Comparison of ENCODE assay signal across 8 mouse cellular contexts in the genomic region with DNA sequence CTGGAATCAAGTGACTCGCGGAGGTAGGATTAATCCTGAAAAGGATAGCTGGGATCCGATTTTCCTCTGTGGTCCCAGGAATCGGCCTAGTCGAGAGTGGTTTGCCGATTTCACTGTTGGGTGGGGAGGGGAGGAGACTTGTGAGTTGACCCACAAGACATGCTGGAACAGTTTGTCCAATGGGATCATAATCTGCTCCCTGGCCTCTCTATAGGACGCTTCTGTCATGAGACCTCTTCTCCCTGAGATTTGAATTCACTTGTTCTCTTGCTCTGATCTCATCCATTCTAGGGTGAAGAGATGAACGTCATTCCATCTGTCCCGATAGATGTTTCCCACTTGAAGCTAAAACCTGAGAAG. TPM values are rescaled to one million over a fixed set of nuclear protein-coding genes. Genes with fewer than 3 reads are reported as not detected.
DNase-seq lines count a peak whose midpoint lies in the region; ATAC-seq lines count a peak whose summit lies in the region.

No protein-coding gene starts in this region.

- 0 out of 2 replicates have a peak, but pooled peaks cover 3% of the 10 kb centered on the region for H3K36me3 ChIP-seq in heart, embryonic 12.5 days
- H3K36me3 ChIP-seq in forebrain, embryonic 15.5 days, result no peaks in the 10 kb centered on the region

- peak overlapping the region; percentile 55 for H3K4me3 ChIP-seq in heart, embryonic 12.5 days
- H3K4me3 ChIP-seq in forebrain, embryonic 15.5 days, result peak overlapping the region; percentile 44

- H3K27ac ChIP-seq in heart, embryonic 12.5 days (ENCODE audit: poor library complexity, severe bottlenecking), result no peak overlapping the region
- no peak overlapping the region for H3K27ac ChIP-seq in forebrain, embryonic 15.5 days (replicated peaks)

- H3K4me2 ChIP-seq in heart, embryonic 12.5 days, result peak overlapping the region; percentile 65
- peak overlapping the region; percentile 51 for H3K4me2 ChIP-seq in forebrain, embryonic 15.5 days (replicated peaks)

- 0 out of 2 replicates have a peak, but pooled peaks cover 3% of the 10 kb centered on the region for H3K4me1 ChIP-seq in heart, embryonic 12.5 days (replicated peaks)
- peaks cover 5% of the 10 kb centered on the region; the same call in 1 of the 2 replicates for H3K4me1 ChIP-seq in forebrain, embryonic 15.5 days

- no peak for DNase-seq in heart, postnatal 36 days
- DNase-seq in ES-CJ7 (ENCODE audit: low read depth, low spot score), result peak; percentile 70
- no peak for DNase-seq in frontal cortex, adult 2 months (ENCODE audit: extremely low spot score in 1 of 2, low spot score in 1 of 2)
- DNase-seq in ovary, postnatal 10 days (ENCODE audit: low spot score), result no peak
- DNase-seq in ovary, postnatal 14 days (ENCODE audit: low spot score), result no peak

- ATAC-seq in heart, embryonic 12.5 days (ENCODE audit: insufficient number of reproducible peaks, low FRiP score), result peak; percentile 61
- ATAC-seq in forebrain, embryonic 15.5 days (replicated peaks), result peak; percentile 74
- peak; percentile 33 for ATAC-seq in megakaryocyte, adult 5-6 weeks (ENCODE audit: poor library complexity, severe bottlenecking)

- H3K9ac ChIP-seq in heart, embryonic 12.5 days, result peak overlapping the region; percentile 56
- H3K9ac ChIP-seq in forebrain, embryonic 15.5 days (replicated peaks), result peak overlapping the region; percentile 46

- H3K9me3 ChIP-seq in heart, embryonic 12.5 days (replicated peaks), result no peaks in the 10 kb centered on the region
- no peaks in the 10 kb centered on the region for H3K9me3 ChIP-seq in forebrain, embryonic 15.5 days

- WGBS in heart, embryonic 12.5 days, result 31% methylated on average over 9 of the region's 9 CpGs
- 28% methylated on average over 9 of the region's 9 CpGs for WGBS in forebrain, embryonic 15.5 days

- H3K27me3 ChIP-seq in heart, embryonic 12.5 days (replicated peaks), result no peaks in the 10 kb centered on the region
- no peaks in the 10 kb centered on the region for H3K27me3 ChIP-seq in forebrain, embryonic 15.5 days

- intact Hi-C loops in heart, postnatal 36 days (cut with DNase I), result loop anchor here (5.0 kb wide), 1 partner anchor 251 kb away; a partner anchor contains a TSS

RNA-seq across cellular contexts. Expression of a gene that starts 0.4 kb away (rescaled TPM):
- polyA plus RNA-seq in heart, embryonic 12.5 days (2016; fragmentation: Nextera tagmentation; extraction: Ambion mirVana), result 23.2 and 28.6 TPM in 2 replicates
- total RNA-seq in heart, postnatal 36 days (2021), result under 1 TPM; 0.16 to 0.47 TPM
- 14.0 and 14.4 TPM in 2 replicates for polyA plus RNA-seq in forebrain, embryonic 15.5 days (2015; fragmentation: Nextera tagmentation; extraction: Ambion mirVana)
- total RNA-seq in megakaryocyte, adult 5-6 weeks (2015), result 22.4 and 28.4 TPM in 2 replicates
- total RNA-seq in megakaryocyte, adult 5-6 weeks (2017), result 26.9 and 27.1 TPM in 2 replicates
- 0.44 and 0.54 TPM in 2 replicates for polyA plus RNA-seq in frontal cortex, adult 2 months (2012; rRNA removed)

RNA-seq across cellular contexts. Expression of a gene that starts 13.2 kb away (rescaled TPM):
- 6.2 and 6.6 TPM in 2 replicates for polyA plus RNA-seq in heart, embryonic 12.5 days (2016; fragmentation: Nextera tagmentation; extraction: Ambion mirVana)
- 1 to 10 TPM; 4.8 to 5.2 TPM for total RNA-seq in heart, postnatal 36 days (2021)
- 111 and 123 TPM in 2 replicates for polyA plus RNA-seq in forebrain, embryonic 15.5 days (2015; fragmentation: Nextera tagmentation; extraction: Ambion mirVana)
- total RNA-seq in megakaryocyte, adult 5-6 weeks (2015), result not detected in 2 replicates
- total RNA-seq in megakaryocyte, adult 5-6 weeks (2017), result not detected in 2 replicates
- polyA plus RNA-seq in frontal cortex, adult 2 months (2012; rRNA removed), result 79.8 and 80.7 TPM in 2 replicates

RNA-seq across cellular contexts. Expression of a gene that starts 31.5 kb away (rescaled TPM):
- 35.8 and 37.6 TPM in 2 replicates for polyA plus RNA-seq in heart, embryonic 12.5 days (2016; fragmentation: Nextera tagmentation; extraction: Ambion mirVana)
- total RNA-seq in heart, postnatal 36 days (2021), result 10 to 100 TPM; 39.7 to 56.7 TPM
- 5.6 and 6.2 TPM in 2 replicates for polyA plus RNA-seq in forebrain, embryonic 15.5 days (2015; fragmentation: Nextera tagmentation; extraction: Ambion mirVana)
- total RNA-seq in megakaryocyte, adult 5-6 weeks (2015), result 24.5 and 25.8 TPM in 2 replicates
- 22.5 and 23.1 TPM in 2 replicates for total RNA-seq in megakaryocyte, adult 5-6 weeks (2017)
- 11.1 and 11.5 TPM in 2 replicates for polyA plus RNA-seq in frontal cortex, adult 2 months (2012; rRNA removed)

Comparison
In these comparisons a context has a peak if more than half of its experiments do, and no peak if none do; other contexts are left out.
1. RNA of a gene that starts 13.2 kb away (polyA plus RNA-seq): 111 to 123 TPM in forebrain, embryonic 15.5 days and 79.8 to 80.7 TPM in frontal cortex, adult 2 months; 6.2 to 6.6 TPM in heart, embryonic 12.5 days; every median in the first group is over 10 times any median in the second.
2. Peak in every context shown above with its lines, with median percentiles within 50 percentile points of each other: ATAC-seq.